Mouse (Mus musculus) embryonic stem cell, embryonic (primary cell): ENCODE measurements around the gene Rpa1.

Experiments used
- CTCF ChIA-PET, 4 experiments: fragments of 300-600 bp in 2 of 4; fragments of 350-600 bp in 2 of 4; sonication (Branson Sonifier 250); formaldehyde crosslinking; loops; one replicate each; lab custom pipeline; 2022; ENCODE audit warnings: inconsistent platforms in 2 of 4; lab: Charles Lee
- POLR2A ChIA-PET, 4 experiments: fragments of 300-600 bp in 2 of 4; fragments of 350-600 bp in 2 of 4; sonication (Branson Sonifier 250); formaldehyde crosslinking; loops; one replicate each; lab custom pipeline; 2022; ENCODE audit warnings: antibody characterized with exemption in 4 of 4, inconsistent platforms in 1 of 4; lab: Charles Lee

Rpa1 gene

DNA sequence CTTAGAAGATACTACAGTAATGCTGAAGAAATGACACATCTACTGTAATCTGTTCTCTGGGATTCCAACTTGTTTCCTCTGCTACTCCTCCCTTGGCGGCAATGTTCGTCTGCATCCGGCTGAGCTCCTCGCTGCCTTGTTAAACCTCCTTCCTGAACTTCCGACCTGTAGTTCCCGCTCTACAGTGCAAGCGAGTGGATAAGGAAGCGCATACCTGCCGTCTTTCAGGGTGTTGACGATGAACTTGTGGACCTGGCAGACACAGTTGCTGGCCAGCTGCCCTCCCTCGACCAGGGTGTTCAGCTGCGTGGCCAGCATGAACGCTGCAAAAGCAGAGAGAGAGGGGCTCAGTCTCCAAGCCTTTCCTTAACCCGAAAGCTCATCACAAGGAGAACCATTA is 8.0 kb downstream of the Rpa1 start:
- CTCF ChIA-PET: interaction anchor here in 1 of 4 experiments (0.6 to 1.0 kb wide), 3 partner anchors 94 to 171 kb away, joined by 3 to 7 read pairs (median 3); no protein-coding TSS in a partner anchor
- POLR2A ChIA-PET: interaction anchor here (0.6 to 2.7 kb wide), 13 partner anchors 8 to 163 kb away, joined by 3 to 12 read pairs (median 5); partner anchors contain the start of genes Rpa1 (in 3 of the 4) and Smyd4 (in 3 of the 4)

DNA sequence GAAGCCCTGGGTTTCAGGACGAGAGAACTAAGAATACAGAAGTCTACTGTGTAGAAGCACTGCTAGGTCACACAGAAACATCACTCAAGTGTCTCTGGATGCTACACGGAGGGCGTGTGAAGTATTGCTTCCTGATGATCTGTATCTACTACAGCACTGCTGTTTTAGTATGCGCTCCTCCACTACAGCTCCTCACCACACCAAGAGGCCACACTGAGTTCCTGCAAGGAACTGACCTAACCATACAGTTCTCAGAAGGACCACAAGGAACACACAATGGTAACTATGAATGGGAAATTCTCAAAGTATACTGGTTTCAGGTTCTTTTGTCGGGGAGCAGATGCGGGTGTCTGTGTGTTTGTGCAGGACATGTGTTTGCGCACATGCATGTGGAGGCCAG is 10.9 kb downstream of the Rpa1 start:
- ChIA-PET POLR2A (interaction anchor here in 3 of 4 experiments (0.5 to 2.7 kb wide), 5 partner anchors 9 to 460 kb away, joined by 3 to 12 read pairs (median 5); partner anchors contain the start of genes Rpa1 (in 2 of the 3) and Smyd4 (in 2 of the 3)), CTCF (interaction anchor here in 1 of 4 experiments (1.3 kb wide), 1 partner anchor 70 kb away, joined by 4 read pairs; no protein-coding TSS in a partner anchor)

DNA sequence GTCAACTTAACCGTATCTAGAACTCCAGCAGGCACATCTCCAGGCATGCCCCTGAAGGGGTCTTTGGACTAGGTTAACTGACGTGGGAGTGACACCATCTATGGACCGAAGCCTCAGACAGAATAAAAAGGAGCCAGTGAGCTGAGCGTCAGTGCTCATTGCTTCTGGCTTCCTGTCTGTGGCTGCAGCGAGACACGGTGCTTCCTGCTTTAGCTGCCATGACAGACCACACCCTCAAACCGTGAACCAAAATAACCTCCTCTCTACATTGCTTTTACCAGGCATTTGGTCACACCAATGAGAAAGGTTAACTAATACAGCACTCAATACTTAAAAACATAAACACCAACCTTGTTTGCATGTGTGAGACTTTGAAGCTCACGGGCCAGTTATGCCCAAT is 11.4 kb downstream of the Rpa1 start:
- ChIA-PET CTCF (interaction anchor here in 1 of 4 experiments (1.3 kb wide), 1 partner anchor 70 kb away, joined by 4 read pairs; no protein-coding TSS in a partner anchor), POLR2A (interaction anchor here in 2 of 4 experiments (0.6 to 2.3 kb wide), 4 partner anchors 11 to 157 kb away, joined by 3 to 10 read pairs (median 5); partner anchors contain the start of genes Rpa1 (in 2 of the 2) and Smyd4 (in 2 of the 2))

DNA sequence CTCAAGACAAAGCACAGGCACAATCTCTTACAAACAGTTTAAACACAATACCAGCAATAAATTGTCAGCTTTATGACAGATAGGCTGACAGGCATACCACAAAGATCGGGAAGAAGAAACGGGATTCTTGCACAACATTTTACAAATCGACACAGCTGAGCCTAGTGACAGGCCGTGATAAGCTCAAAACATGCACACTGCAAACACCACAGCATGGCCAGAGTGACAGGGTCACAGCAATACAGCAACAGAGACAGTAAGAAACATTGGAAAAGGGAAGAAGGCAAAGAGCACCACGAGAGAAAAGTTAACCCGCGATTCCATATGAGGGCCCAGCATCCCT is 22.2 kb downstream of the Rpa1 start:
- POLR2A ChIA-PET: interaction anchor here in 1 of 4 experiments (0.7 to 1.0 kb wide), 2 partner anchors 15 to 27 kb away, joined by 3 read pairs; no protein-coding TSS in a partner anchor
- CTCF ChIA-PET: interaction anchor here in 1 of 4 experiments (0.6 kb wide), 1 partner anchor 104 kb away, joined by 6 read pairs; no protein-coding TSS in a partner anchor

DNA sequence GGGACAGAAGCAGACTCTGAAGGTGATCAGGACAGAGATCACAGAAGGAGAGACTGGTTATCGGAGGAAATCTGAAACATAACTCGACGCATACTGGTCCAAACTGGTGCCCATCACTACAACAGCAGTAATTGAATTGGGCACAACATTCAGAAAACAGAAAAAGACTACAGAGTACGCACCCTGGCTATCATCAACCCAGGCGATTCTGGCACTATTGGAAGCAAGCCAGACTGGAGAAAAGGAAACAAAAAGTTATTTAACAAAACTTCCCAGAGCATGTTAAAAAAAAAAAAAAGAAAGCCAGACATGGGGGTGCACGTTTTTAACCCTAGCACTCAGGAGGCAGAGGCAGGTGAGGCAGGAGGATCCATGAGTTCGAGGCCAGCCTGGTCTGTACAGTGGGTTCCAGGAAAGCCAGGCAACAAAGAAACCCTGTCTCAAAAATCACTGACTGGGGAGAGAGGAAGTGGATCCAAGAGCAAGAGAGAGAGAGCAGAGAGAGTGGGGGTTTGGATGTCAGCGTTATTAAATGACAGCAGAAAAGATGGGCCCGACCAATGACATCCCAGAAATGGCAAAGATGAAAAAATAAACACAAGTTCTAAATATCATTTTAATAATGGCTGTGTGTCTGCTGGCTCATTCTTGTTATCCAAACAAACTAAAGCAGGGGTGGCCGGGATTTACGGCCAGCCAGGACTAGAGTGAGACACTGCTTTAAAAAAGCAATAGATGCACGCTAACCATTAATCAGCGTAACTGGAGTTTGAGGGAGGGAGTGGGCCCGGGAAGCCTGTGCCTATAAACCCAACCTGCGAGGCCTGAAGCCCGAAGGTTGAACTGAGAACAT is 22.8 kb downstream of the Rpa1 start:
- POLR2A ChIA-PET: interaction anchor here in 1 of 4 experiments (0.9 to 2.4 kb wide), 3 partner anchors 11 to 19 kb away, joined by 3 to 10 read pairs (median 3); no protein-coding TSS in a partner anchor
- CTCF ChIA-PET: no interaction called here

DNA sequence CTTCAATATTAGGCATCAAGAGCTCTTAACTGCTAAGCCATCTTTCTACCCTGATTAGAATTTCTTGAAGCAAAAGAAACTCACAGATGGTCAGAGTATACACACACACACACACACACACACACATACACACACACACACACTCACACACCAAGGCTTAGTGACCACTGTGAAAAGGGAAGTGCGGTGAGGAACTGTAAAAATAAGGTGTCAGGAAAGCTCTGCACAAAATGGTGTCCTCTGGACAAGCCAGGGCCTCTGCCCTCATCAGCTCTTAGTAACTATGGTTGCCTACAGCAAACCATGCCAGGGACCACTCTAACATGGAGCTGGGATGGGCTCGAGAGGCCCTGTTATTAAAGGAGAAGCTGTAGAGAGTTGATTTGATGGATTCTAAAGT is 23.7 kb downstream of the Rpa1 start:
- ChIA-PET CTCF (interaction anchor here in 1 of 4 experiments (0.8 kb wide), 1 partner anchor 11 kb away, joined by 3 read pairs; no protein-coding TSS in a partner anchor), POLR2A (interaction anchor here in 2 of 4 experiments (0.9 to 2.4 kb wide), 7 partner anchors 10 to 144 kb away, joined by 3 to 10 read pairs (median 3); partner anchors contain the start of gene Rpa1 (in 2 of the 2))

DNA sequence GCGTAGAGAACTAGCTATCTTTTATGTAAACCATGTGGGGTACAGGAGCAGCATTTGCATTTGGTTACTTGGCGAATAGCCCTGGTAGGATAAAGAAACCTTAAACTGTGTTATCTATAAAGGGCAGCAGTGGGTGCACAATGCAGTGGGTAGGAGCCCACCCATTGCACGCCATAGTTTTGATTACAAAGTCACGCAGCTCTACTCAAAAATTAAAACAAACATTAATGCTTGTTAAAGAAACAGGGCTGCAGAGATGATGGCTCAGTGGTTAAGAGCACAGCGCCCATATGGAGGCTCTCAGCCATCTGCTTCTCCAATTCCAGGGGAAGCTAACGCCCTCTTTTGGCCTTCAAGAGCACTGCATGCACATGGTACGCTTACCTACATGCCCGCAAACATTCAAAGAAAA is 24.8 kb downstream of the Rpa1 start:
- ChIA-PET POLR2A (interaction anchor here in 3 of 4 experiments (1.0 to 2.4 kb wide), 13 partner anchors 9 to 491 kb away, joined by 3 to 10 read pairs (median 3); partner anchors contain the start of genes Rpa1 (in 2 of the 3) and Smyd4 (in 1 of the 3)), CTCF (interaction anchor here in 2 of 4 experiments (0.6 to 1.0 kb wide), 2 partner anchors 12 to 94 kb away, joined by 3 to 5 read pairs; no protein-coding TSS in a partner anchor)

DNA sequence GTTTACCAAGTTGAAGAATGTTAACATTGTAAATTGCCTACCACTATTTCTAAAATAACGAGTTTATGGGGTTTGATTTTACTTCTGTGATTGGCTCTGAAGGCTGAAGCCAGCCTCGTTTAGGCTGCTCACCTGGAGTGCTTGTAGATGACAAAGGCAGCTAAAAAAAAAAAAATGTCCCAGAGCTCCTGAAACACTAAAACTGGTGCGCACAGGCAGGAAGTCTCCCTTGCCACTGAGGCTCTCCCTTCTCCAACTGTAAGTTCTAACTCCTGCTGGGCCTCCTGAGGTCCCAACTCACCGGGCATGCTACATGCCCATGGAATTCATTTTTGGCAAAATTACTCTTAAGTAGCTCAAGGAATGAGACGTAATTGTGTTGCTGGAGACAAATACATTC is 28.9 kb downstream of the Rpa1 start:
- CTCF ChIA-PET: interaction anchor here in 2 of 4 experiments (0.5 to 1.0 kb wide), 3 partner anchors 14 to 191 kb away, joined by 4 read pairs; partner anchors contain the start of gene Rilp (in 1 of the 2)
- POLR2A ChIA-PET: interaction anchor here in 3 of 4 experiments (0.6 to 2.3 kb wide), 7 partner anchors 10 to 71 kb away, joined by 3 to 7 read pairs (median 4); no protein-coding TSS in a partner anchor

DNA sequence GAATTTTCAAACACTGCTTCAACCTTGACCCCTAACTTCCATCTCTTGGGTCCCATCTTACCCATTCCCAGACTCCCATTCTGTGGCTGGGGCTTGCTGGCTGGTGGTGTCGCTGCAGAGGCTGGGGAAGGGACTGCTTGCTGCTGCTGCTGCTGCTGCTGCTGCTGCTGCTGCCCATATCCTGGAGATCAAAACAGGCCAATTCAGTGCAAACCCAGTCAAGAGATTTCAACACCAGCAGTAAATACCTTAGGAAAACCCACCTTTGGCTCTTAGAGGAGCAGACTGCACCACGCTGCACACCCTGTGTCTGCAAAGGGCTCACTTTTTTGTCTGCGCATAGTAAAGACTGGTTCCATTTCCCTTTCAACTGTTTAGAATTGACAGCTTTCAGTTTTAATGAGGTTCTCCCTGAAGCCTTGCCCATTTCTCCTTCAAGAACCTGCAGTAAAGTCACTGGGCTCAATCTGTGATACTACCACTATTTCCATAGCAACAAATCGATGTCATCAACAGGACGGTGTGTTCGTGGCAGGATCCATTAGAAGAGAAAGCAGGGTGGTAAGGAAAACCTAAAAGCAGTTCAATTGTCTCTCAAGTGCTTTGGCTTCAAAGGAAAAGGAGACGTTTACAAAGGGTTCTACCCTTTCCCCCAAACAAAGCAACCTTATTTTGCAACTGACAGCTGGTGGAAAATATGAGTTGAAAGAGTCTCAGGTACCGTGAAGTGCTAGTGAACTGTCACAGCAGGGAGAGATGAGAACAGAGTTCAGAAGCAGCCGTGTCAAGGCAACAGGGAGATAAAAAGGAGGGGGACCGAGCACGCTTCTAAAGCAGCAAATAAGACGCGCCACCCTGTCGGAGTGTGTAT is 29.5 kb downstream of the Rpa1 start:
- CTCF ChIA-PET: interaction anchor here in 2 of 4 experiments (0.5 to 1.0 kb wide), 2 partner anchors 14 to 192 kb away, joined by 4 read pairs; partner anchors contain the start of gene Rilp (in 1 of the 2)
- POLR2A ChIA-PET: interaction anchor here in 3 of 4 experiments (0.6 to 2.3 kb wide), 7 partner anchors 10 to 70 kb away, joined by 3 to 7 read pairs (median 4); no protein-coding TSS in a partner anchor

DNA sequence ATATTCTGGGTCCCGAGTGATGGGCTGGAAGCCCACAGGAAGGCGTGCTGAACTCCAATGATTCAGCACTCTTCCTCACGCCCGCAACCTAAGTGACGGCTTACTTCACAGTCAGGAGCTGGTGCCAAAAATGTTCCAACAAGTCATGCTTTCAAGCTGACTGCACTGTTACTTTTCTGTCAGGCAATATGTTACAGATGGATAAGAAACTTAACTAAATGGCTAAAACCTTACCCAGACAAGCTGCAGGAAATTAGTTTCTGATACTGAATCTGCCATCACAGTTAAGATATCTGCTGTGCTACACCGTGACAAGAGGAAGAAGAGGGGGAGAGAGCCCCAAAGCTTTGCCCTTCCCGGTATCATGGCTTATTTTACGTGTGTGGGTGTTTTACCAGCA is 34.3 kb downstream of the Rpa1 start:
- POLR2A ChIA-PET: interaction anchor here in 2 of 4 experiments (0.7 to 4.1 kb wide), 9 partner anchors 8 to 119 kb away, joined by 3 to 34 read pairs (median 4); no protein-coding TSS in a partner anchor
- CTCF ChIA-PET: no interaction called here

DNA sequence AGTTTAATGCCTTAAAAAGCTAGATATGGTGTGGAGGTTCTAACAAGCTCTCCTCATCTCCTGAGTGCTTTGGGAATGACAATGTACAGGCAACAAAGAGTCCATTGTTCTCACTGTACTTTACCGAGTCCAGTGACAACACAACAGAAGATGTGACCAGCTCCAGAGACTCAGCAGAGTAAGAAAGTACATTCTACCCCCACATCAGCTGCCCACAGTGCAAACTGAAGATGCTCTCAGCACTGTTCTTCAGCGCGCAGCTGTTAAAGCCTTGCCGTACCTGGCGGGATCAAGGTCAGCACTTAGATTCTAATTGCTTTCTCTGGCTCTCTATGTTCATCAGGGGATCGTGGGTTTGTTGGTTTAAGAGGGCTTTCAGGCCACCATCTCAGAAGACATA is 36.4 kb downstream of the Rpa1 start:
- ChIA-PET CTCF (interaction anchor here (0.6 to 1.6 kb wide), 4 partner anchors 10 to 95 kb away, joined by 3 to 4 read pairs (median 4); no protein-coding TSS in a partner anchor), POLR2A (interaction anchor here in 3 of 4 experiments (0.6 to 4.1 kb wide), 7 partner anchors 9 to 188 kb away, joined by 3 to 34 read pairs (median 4); no protein-coding TSS in a partner anchor)

DNA sequence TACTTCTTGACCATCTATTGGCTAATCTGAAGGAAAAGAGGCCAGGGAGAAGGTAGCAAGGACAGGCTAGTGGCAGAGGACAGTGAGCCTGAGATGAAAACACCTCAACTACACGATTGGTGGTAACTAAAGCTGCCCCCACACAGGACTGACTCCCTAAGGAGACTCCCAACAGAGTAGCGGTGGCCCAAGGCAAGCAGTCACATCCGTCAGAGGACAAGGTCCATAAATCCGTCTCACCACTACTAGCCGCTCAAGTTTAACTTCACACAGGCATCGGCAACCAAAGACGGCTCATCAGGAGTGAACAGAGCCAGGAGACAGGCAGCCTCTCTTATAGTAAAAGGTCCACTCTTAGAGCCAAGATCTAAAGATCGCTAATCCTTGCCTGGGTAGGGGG is 37.3 kb downstream of the Rpa1 start:
- CTCF ChIA-PET: interaction anchor here in 2 of 4 experiments (1.4 to 1.6 kb wide), 2 partner anchors 13 to 96 kb away, joined by 3 to 4 read pairs; no protein-coding TSS in a partner anchor

DNA sequence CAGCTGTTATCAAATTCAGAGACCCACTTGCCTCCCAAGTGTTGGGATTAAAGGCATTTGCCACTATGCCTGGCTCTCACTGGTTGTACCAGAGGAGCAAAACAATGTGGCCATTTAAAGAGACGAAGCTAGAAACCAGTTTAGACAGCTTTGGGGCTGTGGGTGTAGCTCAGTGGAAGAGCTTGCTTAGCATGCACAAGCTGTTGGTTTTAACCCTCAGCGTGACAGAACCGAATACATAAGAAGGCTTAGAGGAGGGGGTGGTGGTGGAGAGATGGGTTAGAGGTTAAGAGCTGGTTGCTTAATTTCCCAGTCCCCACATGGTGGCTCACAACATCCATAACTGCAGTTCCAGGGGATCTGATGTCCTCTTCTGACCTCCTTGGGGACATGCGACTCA is 39.5 kb downstream of the Rpa1 start:
- CTCF ChIA-PET: interaction anchor here in 2 of 4 experiments (0.6 to 0.8 kb wide), 2 partner anchors 121 to 202 kb away, joined by 3 read pairs; no protein-coding TSS in a partner anchor
- POLR2A ChIA-PET: interaction anchor here in 2 of 4 experiments (0.5 to 1.3 kb wide), 9 partner anchors 9 to 152 kb away, joined by 3 to 5 read pairs (median 3); partner anchors contain the start of genes Hic1 (in 1 of the 2), Serpinf1 (in 1 of the 2) and Tlcd2 (in 1 of the 2)

More for the DNA sequence above, 37.3 kb downstream of the Rpa1 start:
- POLR2A ChIA-PET: interaction anchor here in 3 of 4 experiments (0.6 to 4.1 kb wide), 3 partner anchors 9 to 408 kb away, joined by 3 to 34 read pairs (median 4); no protein-coding TSS in a partner anchor

DNA sequence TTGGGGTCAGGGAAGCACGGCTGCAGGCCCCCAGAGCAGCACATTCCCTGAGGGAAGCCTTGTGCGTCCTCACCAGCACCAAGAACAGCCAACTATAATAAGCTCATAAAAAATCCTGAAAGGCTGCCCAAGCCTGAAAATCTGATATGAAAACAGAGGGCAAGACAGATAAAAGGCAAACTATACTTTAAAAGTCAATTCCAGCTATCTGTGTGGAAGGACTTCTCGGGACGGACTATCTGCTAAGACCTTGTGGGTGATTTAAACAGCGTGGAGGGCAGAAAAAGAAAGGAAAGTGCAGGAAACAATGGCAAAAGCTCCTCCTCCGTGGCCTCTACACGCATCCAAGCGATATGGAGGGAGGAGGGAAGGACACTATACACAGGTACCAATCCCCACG is 43.3 kb downstream of the Rpa1 start:
- CTCF ChIA-PET: interaction anchor here (0.6 to 1.1 kb wide), 7 partner anchors 14 to 107 kb away, joined by 3 to 6 read pairs (median 3); partner anchors contain the start of genes Rpa1 (in 1 of the 4) and Smyd4 (in 1 of the 4)
- POLR2A ChIA-PET: interaction anchor here in 2 of 4 experiments (0.7 to 2.4 kb wide), 6 partner anchors 10 to 127 kb away, joined by 3 to 8 read pairs (median 5); no protein-coding TSS in a partner anchor

DNA sequence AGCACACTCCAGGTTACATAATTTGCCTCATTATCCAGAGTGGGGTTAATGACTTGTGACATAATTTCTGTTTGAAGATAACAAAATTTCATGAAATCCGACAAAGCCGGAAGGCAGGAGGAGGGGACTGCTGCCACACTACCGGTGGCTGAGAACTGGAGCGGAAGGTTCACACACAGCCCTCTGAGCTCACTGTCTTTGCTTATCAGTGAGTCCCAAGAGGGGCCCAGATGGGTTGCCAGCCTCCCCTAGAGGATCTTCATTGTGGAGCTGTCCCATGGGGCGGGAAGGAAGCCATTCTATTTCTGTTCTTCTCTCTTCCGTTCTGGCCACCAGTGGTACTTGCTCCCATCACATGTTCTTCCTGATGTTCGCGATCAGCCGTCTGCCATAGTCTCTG is 47.2 kb downstream of the Rpa1 start:
- ChIA-PET CTCF (interaction anchor here in 1 of 4 experiments (1.1 kb wide), 1 partner anchor 11 kb away, joined by 3 read pairs; no protein-coding TSS in a partner anchor), POLR2A (interaction anchor here in 2 of 4 experiments (1.7 to 1.9 kb wide), 3 partner anchors 10 to 14 kb away, joined by 4 to 9 read pairs (median 5); no protein-coding TSS in a partner anchor)

DNA sequence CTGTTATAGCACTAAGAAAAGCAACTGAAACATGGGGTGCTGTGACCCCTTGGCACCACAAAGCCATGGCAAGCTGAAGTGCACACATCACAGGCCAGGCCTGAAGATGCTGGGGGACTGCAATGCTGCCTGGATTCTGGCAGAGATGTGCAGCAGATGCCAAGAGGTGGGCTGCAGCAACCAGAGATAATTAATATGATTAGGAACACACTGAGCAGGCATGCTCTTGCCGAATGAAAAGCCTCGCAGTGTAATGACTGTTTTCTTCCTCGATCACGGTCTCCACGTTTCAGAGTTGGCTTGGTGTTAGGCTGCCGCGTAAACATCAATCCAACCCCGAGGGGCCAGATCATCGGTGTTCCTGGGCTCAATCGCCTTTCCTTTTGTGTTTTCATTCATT is 48.3 kb downstream of the Rpa1 start:
- CTCF ChIA-PET: no interaction called here
- POLR2A ChIA-PET: interaction anchor here in 1 of 4 experiments (1.4 kb wide), 1 partner anchor 9 kb away, joined by 4 read pairs; no protein-coding TSS in a partner anchor
